Mouse (Mus musculus) lung, adult 2 months (tissue): ENCODE data around the gene Olfr558. TPM values are rescaled to one million over a fixed set of nuclear protein-coding genes. Genes with fewer than 3 reads are reported as not detected.

Experiments
- DNase-seq: peaks from one replicate; pipeline ENCODE4 v3.0.0; 2022
- H3K4me1 ChIP-seq: fragments of 200-500 bp; 2 replicates; pipeline ENCODE4 v1.6.1; 2011; ENCODE audit warnings: low read length; ENCODE audit not compliant: control insufficient read depth, insufficient read depth
- H3K4me3 ChIP-seq: fragments of 200-500 bp; replicated peaks from 2 replicates; pipeline ENCODE3; 2011; ENCODE audit warnings: low read depth, mild to moderate bottlenecking, control low read depth, low read length; ENCODE audit errors: extremely low read depth
- CTCF ChIP-seq: fragments of 200-500 bp; IDR thresholded peaks from 2 replicates; pipeline ENCODE4 v1.5.1; 2011; ENCODE audit warnings: mild to moderate bottlenecking, low read length, control low read depth; ENCODE audit not compliant: insufficient read depth
- POLR2A ChIP-seq: fragments of 200-500 bp; IDR thresholded peaks from 2 replicates; pipeline ENCODE4 v1.6.1; 2011; ENCODE audit warnings: low read depth, mild to moderate bottlenecking, control low read depth, low read length, borderline replicate concordance; ENCODE audit errors: extremely low read depth
- WGBS: fragments of 180-500 bp; shearing (Covaris S2); methylation state at CpG from one replicate; pipeline ENCODE4 v1.1.7; 2018; 5-methylcytosine and 5-hydroxymethylcytosine counted together
- polyA plus RNA-seq: library from polyadenylated mRNA; depleted of rRNA; stranded (reverse); fragments of >200 nt; gene quantifications from 2 replicates; pipeline ENCODE4 v1.2.3, GENCODE M21; 2012; rRNA removed

Olfr558 gene
- 0.17 and 0.37 TPM in 2 replicates for polyA plus RNA-seq

GRCm38 (mm10) chr7:102701915-102702314, at the start of gene Olfr558:
Gene Olfr558, plus strand, starts transcription at chr7:102702215.
- Histone ChIP-seq H3K4me1 (no peaks in the 10 kb centered on the region), H3K4me3 (no peak within 1 kb of the TSS)
- TF ChIP-seq CTCF (no peak), POLR2A (no peak)
- no peak for DNase-seq

GRCm38 (mm10) chr7:102658523-102658922, 43.5 kb upstream of the Olfr558 start, which contains the start of gene Olfr555:
Gene Olfr555, plus strand, starts transcription at chr7:102658823.
- WGBS, result 65% methylated on average over 1 of the region's 1 CpGs
- TF ChIP-seq POLR2A (no peak), CTCF (no peak)
- DNase-seq, result no peak
- no peak within 1 kb of the TSS for H3K4me3 ChIP-seq
- no peaks in the 10 kb centered on the region for H3K4me1 ChIP-seq

GRCm38 (mm10) chr7:102664599-102664998, 37.4 kb upstream of the Olfr558 start, which contains the start of gene Olfr556:
Gene Olfr556, plus strand, starts transcription at chr7:102664899.
- no peak for DNase-seq

DNA sequence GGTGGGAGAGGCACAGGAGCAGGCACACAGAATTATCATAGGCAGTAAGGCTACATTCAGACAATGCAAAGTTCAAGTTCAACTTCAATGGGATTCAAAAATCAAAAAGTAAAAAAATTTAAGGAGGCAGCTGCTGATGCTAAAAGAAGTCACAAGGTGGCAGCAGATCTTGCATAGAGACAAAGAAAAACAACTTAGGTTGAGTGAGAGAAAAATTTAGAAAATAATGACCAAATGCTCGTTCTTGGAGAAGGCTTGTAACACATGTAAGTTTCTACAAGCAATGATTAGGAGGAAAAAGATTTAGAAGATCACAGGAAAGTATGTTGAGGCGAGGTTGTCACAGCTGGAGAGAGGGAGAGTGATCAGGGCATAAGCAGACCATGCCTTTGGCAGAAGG, 36.6 kb upstream of the Olfr558 start:
- no peak for DNase-seq
- 27% methylated on average over 2 of the region's 2 CpGs for WGBS
- Histone ChIP-seq H3K4me1 (no peaks in the 10 kb centered on the region), H3K4me3 (no peak overlapping the region)
- TF ChIP-seq CTCF (no peak), POLR2A (no peak)

More at GRCm38 (mm10) chr7:102664599-102664998, 37.4 kb upstream of the Olfr558 start, which contains the start of gene Olfr556:
- no peak for TF ChIP-seq CTCF
- TF ChIP-seq POLR2A, result no peak
- WGBS, result 57% methylated on average over 3 of the region's 3 CpGs
- Histone ChIP-seq H3K4me1 (no peaks in the 10 kb centered on the region), H3K4me3 (no peak within 1 kb of the TSS)

DNA sequence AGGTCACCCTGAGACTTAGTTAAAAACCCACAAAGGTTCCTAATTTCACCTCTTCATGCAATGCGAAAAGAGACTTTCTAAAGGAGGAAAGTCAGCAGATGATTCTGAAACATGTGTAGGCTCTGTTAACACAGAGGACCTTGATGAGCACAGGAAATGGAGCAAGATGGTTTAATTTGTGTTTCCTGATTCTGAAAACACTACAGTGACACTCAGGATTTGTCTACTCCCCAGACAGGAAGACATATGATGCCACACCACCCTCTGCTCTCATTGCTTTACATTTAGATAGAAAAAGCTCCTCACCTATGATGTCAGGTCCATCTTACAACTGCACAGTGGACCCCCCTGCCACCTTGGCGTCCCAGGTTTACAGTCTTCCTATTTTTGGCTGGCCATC, 25.8 kb upstream of the Olfr558 start:
- WGBS, result 73% methylated on average over 2 of the region's 2 CpGs
- no peak for DNase-seq
- Histone ChIP-seq H3K4me1 (no peaks in the 10 kb centered on the region), H3K4me3 (no peak overlapping the region)
- no peak for TF ChIP-seq POLR2A
- no peak for TF ChIP-seq CTCF

GRCm38 (mm10) chr7:102681916-102682315, 20.1 kb upstream of the Olfr558 start:
- Histone ChIP-seq H3K4me3 (no peak overlapping the region), H3K4me1 (no peaks in the 10 kb centered on the region)
- TF ChIP-seq CTCF (no peak), POLR2A (no peak)
- WGBS, result 78% methylated on average over 1 of the region's 1 CpGs
- no peak for DNase-seq

DNA sequence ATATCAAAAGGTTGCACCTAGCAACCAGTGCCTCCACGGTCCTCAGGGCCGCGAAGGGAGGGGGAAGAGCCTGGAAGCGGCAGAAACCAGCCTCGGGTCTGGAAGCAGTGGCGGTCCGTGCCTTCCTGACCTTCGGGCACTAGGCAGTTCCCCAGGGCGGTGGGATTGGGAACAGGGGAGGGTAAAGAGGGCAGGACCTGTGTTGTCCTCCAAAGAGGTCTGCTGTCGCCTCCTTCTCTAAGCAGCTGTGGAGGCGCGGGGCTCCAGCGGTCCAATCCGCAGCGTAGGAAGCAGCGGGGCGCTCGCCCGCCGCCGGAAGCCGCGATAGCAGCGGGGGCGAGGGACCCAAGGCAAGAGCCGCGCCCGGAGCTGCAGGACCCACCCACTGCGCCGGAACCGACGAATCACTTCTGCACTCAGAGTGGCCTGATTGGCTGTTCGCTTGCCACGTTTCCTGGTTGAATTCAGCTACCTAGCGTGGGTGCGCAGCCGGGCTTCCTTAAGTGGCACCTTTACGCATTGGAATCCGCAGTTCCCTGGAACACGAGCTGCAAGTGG, 15.0 kb upstream of the Olfr558 start, which contains the start of gene Trim68:
Gene Trim68 (minus strand): TSS at position 384 of the 558 bp plus-strand sequence.
- WGBS, result under 1% methylated on average over 40 of the region's 40 CpGs
- TF ChIP-seq CTCF (no peak), POLR2A (peak; percentile 58; the same call in 1 of the 2 replicates)
- Histone ChIP-seq H3K4me1 (peaks cover 4% of the 10 kb centered on the region; the same call in 1 of the 2 replicates), H3K4me3 (peak within 1 kb of the TSS; percentile 89)
- peak; percentile 85 for DNase-seq

DNA sequence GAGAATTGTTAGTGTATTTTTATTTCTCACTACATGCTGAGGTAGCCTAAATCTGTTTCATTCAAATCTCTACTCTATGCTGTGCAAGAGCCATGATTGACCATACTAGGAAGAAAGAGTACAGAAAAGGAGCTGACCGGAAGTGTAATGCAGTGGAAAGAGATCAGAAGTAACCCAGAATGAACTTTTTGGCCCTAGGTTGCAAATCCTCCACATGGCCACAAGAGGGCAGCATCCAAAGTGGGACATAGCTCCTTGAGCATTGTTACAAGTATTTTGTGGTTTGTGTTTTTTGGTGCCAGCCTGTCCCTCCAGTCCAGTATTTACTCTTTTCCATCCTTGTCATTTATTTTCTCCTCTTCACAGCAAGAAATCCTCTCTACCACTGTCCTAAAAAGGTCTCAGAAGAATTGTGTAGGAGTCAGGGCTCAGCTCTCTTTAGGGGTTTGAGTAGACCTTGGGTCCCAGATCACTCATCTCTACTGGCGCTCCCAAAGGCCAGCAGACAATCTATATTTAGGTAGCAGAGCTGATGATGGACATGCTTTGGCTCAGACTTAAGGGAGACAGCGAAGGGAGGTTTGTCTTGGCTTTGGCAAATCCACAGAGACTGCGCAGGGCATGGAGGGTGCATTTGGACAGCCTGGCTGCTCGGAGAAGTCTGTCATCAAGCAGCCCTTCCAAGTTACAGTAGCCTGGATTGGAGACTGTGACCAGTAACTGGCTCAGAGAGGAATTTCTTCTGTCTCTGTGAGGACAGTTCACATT, 6.5 kb upstream of the Olfr558 start, which contains the start of gene Olfr557:
Gene Olfr557 (plus strand): TSS at position 553 of the 768 bp plus-strand sequence.
- Histone ChIP-seq H3K4me1 (no peaks in the 10 kb centered on the region), H3K4me3 (no peak within 1 kb of the TSS)
- TF ChIP-seq POLR2A, result no peak
- TF ChIP-seq CTCF, result peak; percentile 77
- 70% methylated on average over 5 of the region's 5 CpGs for WGBS
- DNase-seq, result peak; percentile 12

GRCm38 (mm10) chr7:102698461-102698860, 3.6 kb upstream of the Olfr558 start:
- 86% methylated on average over 7 of the region's 7 CpGs for WGBS
- Histone ChIP-seq H3K4me1 (no peaks in the 10 kb centered on the region), H3K4me3 (no peak overlapping the region)
- TF ChIP-seq POLR2A (no peak), CTCF (no peak)
- no peak for DNase-seq
